Mouse (Mus musculus) layer of hippocampus, postnatal 36 days (tissue): ENCODE measurements around the gene Zfp385c. TPM values are rescaled to one million over a fixed set of nuclear protein-coding genes. Genes with fewer than 3 reads are reported as not detected.
"Not testable (repeated sequence)": the region's sequence is repeated elsewhere in the genome, so short reads cannot be mapped to it uniquely, and the experiment has no call there.

Source experiments
- DNase-seq, 2 experiments: peaks; one replicate each; pipeline ENCODE4 v3.0.0; 2022
- total RNA-seq, 2 experiments: library from RNA; stranded (reverse); gene quantifications; 2 replicates each; pipeline ENCODE4 v1.2.3; 2021

Gene Zfp385c
- total RNA-seq, 2 experiments from 2014 or later: 0.15 to 0.66 TPM

DNA sequence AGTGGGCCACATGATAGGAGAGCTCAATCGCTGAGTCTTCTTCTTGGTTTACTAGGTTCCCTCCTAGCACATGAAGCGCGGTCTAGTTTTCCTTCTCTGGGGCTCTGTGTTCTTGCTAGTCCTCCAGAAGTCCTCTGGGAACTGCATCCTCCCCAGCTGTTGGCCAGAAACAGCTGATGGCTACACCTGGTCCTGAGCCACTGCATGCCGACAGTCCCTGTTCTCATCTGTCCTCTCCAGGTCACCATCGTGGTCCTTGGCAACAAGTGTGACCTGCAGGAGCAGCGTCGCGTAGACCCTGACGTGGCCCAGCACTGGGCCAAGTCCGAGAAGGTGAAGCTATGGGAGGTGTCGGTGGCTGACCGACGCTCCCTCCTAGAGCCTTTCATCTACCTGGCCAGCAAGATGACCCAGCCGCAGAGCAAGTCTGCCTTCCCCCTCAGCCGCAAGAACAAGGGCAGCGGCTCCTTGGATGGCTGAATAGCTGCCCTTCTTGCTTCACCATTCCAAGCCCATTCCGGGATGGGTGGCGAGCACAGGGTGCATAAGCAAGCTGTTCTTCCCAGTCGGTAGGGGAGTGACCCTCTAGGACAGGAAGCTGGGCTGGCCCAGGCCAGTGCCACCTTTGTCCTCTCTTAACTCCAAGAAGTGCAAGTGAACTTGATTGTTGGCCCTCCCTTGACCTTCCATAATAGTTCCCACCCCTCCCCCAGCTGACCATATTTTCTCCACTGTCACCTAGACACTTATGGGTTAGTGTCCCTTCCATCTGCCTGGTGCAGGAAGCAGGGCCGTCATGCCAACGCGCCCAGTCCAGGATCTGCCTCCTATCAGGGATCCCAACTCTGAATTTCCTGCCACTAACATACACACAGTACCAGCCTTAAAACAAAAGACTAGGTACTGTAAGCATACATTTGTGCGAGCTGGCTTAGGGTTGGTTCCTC lies 66.2 kb downstream of the Zfp385c start:
- DNase-seq: no peak

DNA sequence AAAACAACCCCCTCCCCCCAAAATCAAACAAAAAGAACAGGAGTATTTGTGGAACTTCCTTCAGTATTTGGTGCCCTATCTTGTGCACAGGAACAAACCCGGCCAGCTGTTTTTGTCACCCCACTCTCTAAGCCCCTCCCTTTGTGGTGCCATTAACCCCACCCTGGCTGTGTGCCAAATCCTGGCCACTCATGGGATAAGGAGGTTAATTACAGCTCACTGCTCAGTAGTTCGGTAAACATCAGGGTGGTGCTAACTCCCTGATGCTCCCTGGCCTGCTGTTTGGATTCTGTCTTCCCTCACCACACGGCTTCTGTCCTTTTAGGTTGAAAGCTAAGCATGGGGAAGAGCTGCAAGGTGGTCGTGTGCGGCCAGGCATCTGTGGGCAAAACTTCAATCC lies 68.4 kb downstream of the Zfp385c start:
- DNase-seq: no peak

DNA sequence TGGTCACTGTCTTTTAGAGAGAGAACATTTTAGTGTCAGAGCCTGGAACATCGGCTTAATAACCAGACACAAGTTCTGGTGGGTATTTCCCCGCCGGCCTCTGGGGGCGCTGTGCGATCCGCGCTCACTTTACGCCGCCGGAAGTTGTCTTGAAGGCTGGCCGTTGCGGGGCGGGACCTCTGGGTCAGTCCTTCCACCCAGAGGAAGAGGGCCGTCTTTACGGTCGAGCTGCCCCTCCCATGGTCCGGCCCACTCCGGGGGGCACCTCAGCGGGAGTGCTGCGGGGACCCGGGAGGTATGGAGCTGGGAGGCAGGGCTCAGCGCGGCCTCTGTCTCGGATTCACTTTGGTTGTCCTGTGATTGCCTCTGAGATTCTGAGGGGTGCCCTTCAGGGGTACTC lies 69.5 kb downstream of the Zfp385c start:
- DNase-seq: peak; percentile 95 to 97

DNA sequence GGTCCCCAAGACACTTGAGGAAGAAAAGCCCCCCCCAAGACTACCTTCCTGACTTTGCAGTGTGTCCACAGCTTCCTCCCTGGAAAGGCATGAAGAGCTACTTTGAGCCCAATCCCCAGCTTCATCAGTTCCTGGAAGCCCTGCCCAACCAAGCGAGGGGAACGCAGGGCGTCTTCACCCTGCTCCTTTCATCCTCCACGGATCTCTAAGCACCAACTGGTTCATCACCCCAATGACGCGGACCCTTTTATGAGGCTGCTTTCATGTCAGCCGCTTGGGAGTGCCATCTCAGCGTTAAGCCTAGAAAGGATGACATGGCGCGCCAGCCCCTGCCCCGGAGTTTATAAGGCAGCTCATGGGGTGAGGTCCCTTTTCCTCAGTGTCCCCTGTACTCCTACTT lies 72.3 kb downstream of the Zfp385c start, which contains the start of gene Dnajc7:
TSS of gene Dnajc7 (minus strand) at position 187 of the 400 bp plus-strand sequence.
- no peak for DNase-seq

DNA sequence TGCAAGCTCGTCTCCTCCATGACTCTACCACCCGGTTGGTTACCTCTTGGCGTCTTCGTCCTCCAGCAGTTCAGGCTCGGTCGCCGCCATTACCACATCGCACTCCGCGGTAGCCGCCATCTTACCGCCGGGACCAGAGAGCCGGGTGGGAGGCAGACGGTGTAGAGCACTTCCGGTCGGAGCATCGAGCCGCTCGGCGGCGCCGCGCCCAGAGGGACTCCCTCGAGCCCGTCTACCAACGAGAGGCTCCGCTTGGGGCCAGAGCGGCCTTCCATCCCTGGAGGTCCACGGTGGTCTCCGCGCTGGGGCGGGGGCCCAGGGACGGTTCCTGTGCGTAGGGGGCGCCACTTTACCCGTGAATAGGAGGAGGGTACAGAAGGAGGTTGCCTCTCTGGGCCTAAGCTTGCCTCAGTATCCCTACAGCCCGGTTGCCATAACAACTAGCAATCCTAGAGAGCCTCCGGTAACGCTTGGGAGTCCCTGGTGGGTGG lies 72.7 kb downstream of the Zfp385c start:
- peak; percentile 98 for DNase-seq

DNA sequence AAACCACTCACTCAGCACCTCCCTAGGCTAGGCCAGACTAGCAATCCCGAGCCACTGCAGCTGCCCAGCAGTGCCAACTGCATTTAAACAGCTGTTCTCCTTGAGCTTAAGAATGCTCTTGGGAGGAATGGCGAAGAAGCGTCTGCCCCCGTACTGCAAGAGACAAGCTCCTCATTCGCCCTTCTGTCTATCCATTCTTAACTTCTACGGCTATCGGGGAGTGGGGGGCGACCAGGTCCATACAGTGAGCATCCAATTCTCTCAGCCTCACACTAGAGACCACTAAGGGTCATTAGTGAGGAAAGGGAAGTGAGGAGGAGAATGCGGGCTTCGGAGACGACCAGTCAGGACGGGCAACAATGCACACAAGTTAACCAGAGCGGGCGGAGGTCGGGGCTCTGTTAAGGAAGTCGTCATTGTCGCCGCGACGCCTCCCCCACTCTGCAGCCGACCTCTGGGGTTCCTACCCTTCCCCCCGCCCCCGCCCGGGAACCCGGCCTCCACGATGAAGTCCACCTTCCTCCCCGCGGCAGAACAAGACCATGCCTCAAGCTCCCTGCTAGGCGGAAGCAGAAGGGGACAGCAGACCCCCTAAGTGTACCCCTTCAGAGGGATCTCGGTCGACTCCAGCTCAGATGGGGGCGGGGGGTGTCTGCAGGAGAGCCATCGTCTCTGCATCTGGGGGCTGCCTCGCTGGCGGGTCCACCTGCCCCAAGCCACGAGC lies 73.3 kb downstream of the Zfp385c start, which contains the start of gene Nkiras2:
TSS of gene Nkiras2 (plus strand) at position 484 of the 724 bp plus-strand sequence.
- DNase-seq: peak in 1 of 2 experiments; percentile 38

DNA sequence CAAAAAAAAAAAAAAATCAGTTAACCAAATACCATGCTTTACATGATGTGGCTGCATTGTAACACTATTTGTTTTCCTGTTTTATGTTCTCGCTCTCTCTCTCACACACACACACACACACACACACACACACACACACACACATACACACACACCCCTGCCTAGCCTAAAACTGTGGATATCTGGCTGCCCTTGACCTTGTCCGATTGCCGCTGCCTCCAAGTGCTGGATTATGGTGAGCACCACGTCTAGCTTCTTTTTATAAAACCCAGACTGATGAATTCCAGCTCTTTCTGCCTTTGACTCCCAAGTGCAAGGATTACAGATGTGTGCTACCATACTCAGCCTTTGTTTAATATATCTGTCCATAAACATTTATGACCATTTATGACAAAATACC lies 74.8 kb downstream of the Zfp385c start:
- no peak for DNase-seq

DNA sequence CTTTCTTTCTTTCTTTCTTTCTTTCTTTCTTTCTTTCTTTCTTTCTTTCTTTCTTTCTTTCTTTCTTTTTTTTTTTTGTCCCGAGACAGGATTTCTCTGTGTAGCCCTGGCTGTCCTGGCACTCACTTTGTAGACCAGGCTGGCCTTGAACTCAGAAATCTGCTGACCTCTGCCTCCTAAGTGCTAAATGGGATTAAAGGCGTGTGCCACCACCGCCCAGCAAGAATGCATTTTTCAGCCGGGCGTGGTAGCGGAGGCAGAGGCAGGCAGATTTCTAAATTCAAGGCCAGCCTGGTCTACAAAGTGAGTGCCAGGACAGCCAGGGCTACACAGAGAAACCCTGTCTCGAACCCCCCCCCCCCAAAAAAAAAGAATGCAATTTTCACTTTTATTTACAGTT lies 75.4 kb downstream of the Zfp385c start:
- DNase-seq: not testable (repeated sequence)

DNA sequence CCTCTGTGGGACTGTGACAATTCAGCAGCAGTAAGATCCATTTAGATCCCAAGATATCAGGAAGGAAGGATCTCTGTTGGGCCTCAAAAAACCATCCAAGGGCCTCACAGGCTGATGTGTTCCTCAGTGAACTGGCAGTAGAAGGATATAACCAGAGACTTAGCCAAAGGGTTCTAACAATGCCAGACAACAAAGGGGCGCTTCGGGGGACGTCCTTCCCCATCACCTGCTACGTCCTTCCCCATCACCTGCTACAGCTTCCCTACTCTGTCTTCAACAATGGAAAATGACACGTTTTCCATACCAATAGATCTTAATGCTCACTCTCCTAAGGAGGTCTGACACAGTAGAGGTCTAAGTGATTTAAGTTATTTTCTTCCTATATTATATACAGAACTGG lies 75.9 kb downstream of the Zfp385c start:
- no peak for DNase-seq

DNA sequence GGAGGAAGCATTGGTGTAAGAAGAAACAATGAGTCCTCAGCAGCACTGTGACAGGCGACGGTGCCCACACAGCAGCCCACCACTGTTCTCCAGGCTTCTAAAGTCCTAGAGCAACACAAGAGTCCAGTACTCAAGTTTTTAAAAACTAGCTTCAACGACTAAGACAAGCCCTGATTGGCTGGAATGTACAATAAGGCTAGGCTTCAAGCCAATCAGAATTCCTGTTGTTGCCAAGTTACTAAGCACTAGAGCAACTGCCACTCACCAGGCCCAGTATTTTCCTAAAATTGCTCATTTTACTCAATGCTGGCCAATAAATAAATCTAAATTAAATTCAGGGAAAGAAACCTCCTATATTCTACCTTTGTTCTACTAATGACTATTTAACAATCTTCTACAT lies 79.0 kb downstream of the Zfp385c start:
- DNase-seq: no peak

DNA sequence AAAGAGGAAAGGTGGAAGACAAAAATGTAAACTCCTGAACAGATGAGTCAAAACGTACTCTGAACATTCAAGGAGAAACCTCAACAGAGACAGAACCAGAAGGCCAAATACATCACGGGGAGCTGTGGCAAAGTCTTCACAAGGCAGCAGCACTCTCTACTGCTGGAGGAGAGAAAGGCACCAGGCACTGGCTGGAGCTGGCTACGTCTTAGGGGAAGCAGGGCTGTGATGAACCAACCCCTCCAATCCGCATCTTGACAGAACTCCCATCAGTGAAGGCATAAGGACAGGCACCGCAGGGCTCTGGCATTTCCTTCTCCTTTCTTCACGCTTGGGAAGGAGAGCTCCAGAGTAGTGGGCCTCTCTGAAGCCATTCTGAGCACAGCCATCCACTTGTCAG lies 80.6 kb downstream of the Zfp385c start:
- no peak for DNase-seq

DNA sequence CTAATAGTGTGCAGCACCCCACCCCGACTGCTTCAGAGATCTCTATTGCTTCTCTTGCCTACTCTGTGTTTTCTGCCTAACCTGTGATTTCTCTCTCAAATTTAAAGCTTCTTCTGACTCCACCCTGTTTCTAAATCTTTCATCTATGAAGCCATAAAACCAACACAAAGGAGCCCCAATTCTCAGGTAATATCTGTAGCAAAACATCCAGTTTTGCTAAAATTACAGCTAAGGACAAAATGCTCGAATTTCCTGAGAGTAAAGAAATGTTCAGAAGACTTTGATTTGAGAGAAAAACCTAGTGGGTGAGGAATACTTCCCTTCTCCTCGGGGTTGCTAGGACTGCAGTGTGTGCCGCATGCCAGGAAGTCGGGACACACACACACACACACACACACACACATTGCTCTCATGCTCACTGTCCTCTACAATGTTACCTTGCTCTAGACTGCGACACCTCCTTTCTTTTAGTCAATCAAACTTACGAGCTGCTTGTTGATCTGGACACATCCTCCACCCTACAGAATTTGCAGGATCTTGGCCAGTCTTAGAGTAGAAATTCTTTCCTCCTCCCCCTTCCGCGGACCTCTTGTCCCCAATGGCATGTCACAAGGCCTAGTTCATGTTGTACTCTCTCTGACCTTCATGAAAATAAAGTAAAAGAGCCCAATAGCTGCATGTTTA lies 82.1 kb downstream of the Zfp385c start:
- no peak for DNase-seq

DNA sequence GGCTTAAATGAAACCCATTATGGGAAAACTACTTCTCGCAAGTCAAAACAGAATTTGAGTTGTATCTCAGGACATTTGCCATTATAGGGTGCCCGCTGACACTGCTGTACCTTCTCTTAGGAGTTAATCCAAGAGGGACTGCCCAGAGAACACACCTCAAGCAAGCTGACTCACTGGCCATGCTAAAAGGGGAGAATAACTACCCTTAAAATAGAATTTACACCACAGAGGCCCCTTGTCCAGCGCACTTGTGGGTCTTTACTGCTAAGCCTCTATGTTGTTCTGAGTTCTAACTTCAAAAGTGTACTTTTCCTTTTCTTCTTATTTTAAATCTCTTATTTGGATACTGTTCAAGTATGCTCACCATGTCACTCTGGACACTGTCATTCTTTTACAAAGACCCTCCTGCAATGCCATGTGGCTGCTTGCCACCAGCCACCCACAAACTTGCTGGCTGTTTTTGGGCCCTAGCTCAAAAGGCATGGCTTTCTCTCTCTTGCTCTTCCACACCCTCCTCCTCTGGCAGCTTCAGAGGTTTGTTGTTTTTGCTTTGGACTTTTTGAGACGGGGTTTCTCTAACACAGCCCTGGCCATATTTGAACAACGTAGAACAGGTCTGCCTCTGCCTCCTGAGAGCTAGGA lies 82.8 kb downstream of the Zfp385c start:
- DNase-seq: no peak

DNA sequence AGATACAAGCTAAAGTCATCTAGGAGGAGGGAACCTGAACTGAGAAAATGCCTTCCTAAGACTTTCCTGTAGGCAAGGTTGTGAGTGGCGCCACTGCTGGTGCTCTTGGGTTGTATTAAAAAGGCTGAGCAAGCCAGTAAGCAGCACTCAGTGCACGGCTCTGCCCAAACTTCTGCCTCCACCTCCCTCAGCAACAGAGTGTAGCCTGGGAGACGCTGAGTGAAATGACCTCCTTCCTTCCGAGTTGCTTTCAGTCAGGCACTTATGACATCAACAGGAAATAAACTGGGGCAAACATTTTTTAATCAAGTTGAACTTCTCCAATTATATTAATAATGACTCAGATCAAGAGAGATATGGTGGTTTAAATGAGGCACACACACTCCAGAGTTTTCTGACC lies 83.5 kb downstream of the Zfp385c start:
- no peak for DNase-seq

DNA sequence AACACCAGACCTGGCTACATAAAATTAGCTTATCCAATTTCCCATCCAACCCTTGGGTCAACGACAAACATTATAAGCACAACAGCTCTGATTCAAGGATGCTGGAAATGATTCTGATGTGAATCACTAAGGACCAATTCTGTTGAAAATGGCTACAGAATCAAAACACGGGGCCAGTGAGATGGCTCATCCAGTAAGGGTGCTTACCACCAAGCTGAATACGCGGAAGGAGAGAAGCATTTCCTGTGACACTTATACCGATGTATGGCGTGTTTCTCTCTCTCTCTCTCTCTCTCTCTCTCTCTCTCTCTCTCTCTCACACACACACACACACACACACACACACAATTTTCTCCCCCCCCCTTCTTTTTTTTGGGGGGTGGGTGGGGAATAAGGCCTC lies 85.1 kb downstream of the Zfp385c start:
- DNase-seq: no peak

DNA sequence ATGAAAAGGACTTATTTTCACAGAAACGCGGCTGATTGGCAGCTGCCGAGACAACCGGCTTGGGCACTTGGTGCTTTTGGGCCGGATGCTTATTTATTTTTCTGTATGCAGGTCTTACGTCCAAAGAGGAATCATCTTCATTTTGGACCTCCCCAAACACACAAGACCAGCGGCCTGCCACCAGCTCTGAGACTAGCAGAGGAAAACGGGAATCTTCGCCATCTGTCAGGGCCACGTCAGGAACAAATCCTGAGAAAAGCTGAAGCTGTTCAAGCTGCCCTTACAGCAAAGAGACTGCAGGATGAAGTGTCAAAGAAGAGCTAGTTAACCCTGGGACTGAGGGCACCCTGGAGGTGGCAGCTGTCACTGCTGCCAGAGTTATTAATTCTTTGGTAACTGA lies 86.8 kb downstream of the Zfp385c start:
- no peak for DNase-seq

DNA sequence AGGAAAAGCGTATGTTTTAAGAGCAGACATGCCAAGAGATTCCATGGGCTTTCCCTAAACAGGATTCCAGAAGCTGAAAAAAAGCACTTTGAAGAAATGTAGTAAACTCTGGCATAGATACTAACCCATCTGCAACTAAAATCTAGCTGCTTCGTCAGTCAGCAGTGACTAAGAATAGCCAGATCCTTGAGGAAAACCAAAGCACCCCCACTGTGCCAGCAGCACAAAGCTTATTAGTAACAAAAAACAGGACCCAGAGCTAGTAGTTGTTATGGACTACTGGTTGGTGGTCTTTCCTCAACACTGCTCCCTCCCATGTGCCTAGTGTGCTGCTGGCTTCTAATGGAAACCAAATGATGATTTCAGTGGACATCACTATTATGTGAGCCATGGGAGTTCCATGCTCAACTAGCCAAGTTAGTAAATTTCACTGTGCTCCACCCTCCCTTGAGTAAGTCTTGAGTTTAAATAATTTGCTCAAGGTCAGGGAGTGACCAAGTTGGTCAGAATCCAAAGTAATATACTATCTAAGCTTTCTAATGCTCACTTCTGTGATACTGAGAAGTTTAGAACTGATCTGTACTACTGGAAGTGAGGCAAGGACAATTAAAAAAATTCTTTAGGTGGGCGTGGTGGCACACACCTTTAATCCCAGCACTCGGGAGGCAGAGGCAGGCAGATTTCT lies 87.8 kb downstream of the Zfp385c start:
- DNase-seq: no peak

DNA sequence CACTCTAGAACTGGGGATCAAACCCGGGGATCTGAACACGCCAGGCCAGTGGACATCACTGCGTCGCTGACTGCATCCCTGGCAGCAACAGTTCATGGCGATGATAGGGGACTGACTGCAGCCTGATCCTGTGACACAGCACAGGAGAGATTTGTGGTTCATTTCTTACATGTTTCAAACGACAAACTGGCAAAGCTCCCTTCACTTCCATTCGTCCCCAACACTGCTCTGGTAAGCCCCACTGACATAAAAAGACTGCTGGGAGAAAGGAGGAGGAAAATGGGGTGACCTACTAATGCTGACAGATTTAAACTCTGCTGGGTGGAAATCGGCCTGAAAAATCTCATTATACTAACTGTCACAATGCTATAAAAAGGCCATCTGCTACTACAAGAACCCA lies 88.4 kb downstream of the Zfp385c start:
- DNase-seq: no peak

DNA sequence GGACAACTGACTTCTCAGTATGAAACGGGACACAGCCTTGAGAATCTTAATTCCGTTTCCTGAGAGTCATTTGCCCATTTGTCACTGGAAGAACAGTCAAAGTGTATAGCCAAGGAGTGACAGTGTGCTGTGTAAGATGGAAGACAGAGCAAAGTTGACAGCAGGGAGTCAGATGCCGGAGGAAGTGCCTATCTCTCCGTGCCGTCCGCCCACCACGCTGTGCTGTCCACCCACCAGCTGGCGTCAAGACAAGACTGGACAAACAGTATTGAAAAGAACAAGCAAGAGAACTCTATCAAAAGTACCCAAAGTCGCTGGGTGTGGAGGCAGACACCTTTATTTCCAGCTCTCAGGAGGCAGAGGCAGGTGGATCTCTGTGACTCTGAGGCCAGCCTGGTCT lies 89.1 kb downstream of the Zfp385c start:
- no peak for DNase-seq

DNA sequence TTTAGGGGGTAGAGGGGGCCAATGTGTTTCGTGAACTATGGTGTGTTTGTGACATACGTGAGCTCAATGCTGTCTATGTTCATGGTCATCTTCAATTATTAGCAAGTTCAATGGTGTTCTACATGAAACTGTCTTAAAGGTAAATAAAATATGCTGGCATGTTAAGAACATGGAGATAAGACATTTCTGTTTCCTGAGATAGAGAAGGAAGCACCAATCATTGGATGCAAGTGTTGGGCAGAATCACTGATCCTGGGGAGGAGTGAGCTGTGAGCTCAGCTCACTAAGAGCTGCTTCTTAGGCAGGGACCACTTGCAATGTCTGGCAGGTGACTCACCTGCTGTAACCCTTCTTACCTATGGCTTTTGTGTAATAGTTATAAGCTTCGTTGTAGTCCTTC lies 90.9 kb downstream of the Zfp385c start:
- no peak for DNase-seq

DNA sequence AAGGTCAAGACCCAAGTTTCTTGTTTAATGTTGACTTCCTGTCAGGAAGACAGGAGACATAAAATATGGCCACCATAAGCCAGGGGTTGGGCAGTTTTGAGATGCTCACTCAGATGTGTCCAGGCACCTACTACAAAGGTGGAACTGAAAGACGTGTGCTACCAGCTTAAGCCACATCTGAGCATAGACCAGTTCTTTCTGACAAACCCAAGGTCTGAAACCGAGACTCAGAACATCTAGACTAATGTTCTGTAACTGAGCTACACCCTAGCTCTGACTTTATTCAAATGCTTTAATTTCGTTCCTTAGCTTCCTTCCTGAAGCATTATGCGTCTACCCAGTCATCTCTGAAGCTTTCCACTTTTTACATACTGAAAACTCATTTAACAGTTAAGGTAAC lies 94.2 kb downstream of the Zfp385c start:
- DNase-seq: no peak

DNA sequence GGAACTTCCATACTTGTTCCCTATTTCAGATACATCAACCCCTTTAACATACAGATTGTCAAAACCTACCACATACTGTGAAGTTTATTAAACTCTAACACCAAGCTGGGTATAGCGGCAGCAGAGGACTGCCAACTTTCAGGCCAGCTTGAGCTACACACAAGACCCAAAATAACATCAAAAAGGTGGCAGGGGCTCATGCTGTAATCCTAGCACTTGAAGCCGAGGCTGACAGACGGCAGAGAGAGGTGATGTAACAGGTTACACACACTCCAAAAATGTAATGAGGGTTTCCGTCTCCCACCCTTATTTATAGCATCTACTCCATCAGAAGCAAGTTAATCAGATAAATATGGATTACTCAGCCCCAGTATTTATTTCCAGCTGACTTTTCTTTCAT lies 96.7 kb downstream of the Zfp385c start:
- DNase-seq: no peak
